Mouse (Mus musculus) heart, embryonic 10.5 days (tissue): ENCODE data around the gene Mien1. TPM values are rescaled to one million over a fixed set of nuclear protein-coding genes. Genes with fewer than 3 reads are reported as not detected.
A peak's percentile ranks its signal among the peaks of the same experiment; 100 is the strongest.

Experiments used
- DNase-seq: peaks from one replicate; pipeline ENCODE4 v3.0.0-alpha.2; 2017; ENCODE audit warnings: low spot score
- H3K27ac ChIP-seq: fragments of 300-500 bp; sonication (generic); 2 replicates; pipeline ENCODE4 v1.5.1; 2016; ENCODE audit warnings: mild to moderate bottlenecking
- H3K27me3 ChIP-seq: fragments of 300-500 bp; sonication (generic); 2 replicates; pipeline ENCODE4 v1.6.1; 2016; ENCODE audit warnings: mild to moderate bottlenecking; ENCODE audit not compliant: poor library complexity, insufficient read depth, severe bottlenecking
- H3K36me3 ChIP-seq: fragments of 300-500 bp; sonication (generic); 2 replicates; pipeline ENCODE4 v1.6.1; 2016; ENCODE audit warnings: mild to moderate bottlenecking, moderate library complexity
- H3K4me1 ChIP-seq: fragments of 300-500 bp; sonication (generic); 2 replicates; pipeline ENCODE4 v1.6.1; 2016; ENCODE audit warnings: mild to moderate bottlenecking
- H3K4me3 ChIP-seq: fragments of 300-500 bp; sonication (generic); 2 replicates; pipeline ENCODE4 v1.5.1; 2016; ENCODE audit warnings: mild to moderate bottlenecking, moderate library complexity
- H3K9me3 ChIP-seq: fragments of 300-500 bp; sonication (generic); 2 replicates; pipeline ENCODE4 v1.6.1; 2016; ENCODE audit warnings: mild to moderate bottlenecking, moderate library complexity
- WGBS: fragments of 180-500 bp; shearing (Covaris S2); methylation state at CpG from one replicate; pipeline ENCODE4 v1.1.7; 2016; 5-methylcytosine and 5-hydroxymethylcytosine counted together
- polyA plus RNA-seq: library from polyadenylated mRNA; unstranded; fragments of >200 nt; fragmentation: Nextera tagmentation; extraction: Ambion mirVana; gene quantifications from 2 replicates; pipeline ENCODE4 v1.2.1, GENCODE M21; 2016

Gene Mien1
- polyA plus RNA-seq, 1 experiment from 2014 or later, result 98.9 TPM

DNA sequence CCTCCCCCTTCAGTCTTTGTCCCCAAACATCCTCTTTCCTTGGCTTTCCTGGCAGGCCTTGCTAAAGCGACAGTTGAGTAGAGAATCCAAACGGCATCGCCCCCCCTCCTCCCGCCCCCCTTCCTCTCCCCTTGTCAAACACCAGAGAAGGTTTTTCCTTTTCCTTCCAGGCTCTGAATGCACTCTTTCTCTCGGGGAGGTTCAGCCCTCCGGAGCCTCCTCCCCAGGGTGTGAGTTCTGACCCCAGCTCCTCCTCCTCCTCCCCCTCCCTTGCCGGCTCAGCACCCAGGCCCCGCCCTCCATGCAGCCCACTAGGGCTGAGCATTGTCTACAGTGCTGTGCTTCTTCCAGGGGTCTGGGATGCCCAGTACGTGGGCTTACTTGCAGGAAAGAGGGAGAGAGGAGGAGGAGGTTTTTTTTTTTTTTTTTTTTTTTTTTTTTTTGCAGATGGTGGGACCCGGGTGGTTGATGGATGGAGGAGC is 29.4 kb downstream of the Mien1 start:
- no peaks in the 10 kb centered on the region for H3K9me3 ChIP-seq
- peak overlapping the region; percentile 84 for H3K27ac ChIP-seq
- DNase-seq, result no peak
- 0 out of 2 replicates have a peak, but pooled peaks cover under 1% of the 10 kb centered on the region for H3K36me3 ChIP-seq
- H3K27me3 ChIP-seq, result peaks cover 9% of the 10 kb centered on the region; the same call in 1 of the 2 replicates
- 5% methylated on average over 10 of the region's 10 CpGs for WGBS
- peak overlapping the region; percentile 43 for H3K4me3 ChIP-seq
- H3K4me1 ChIP-seq, result peaks cover 47% of the 10 kb centered on the region

DNA sequence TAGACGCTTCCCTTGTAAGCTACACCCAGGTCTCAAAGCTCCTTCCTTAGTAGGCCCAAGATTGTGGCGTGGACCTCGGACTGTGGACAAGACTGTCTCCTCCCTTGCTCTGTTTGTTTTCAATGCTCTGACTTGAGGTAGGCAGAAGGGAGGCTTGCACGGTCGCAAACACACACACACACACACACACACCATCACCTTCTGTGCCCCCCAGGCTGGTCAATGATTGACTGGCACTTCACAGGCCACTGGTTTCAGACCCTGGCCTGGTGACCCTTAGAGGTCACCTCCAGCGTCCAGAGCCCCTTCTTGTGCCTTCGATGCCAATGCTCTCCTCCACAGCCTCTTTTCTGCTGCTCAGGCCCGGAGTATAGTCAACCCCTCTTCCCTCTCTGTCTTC is 29.9 kb downstream of the Mien1 start:
- H3K27me3 ChIP-seq, result peaks cover 9% of the 10 kb centered on the region; the same call in 1 of the 2 replicates
- no peaks in the 10 kb centered on the region for H3K9me3 ChIP-seq
- no peaks in the 10 kb centered on the region for H3K36me3 ChIP-seq
- peaks cover 42% of the 10 kb centered on the region for H3K4me1 ChIP-seq
- WGBS, result 61% methylated on average over 8 of the region's 8 CpGs
- peak overlapping the region; percentile 43 for H3K4me3 ChIP-seq
- H3K27ac ChIP-seq, result peak overlapping the region; percentile 84
- DNase-seq, result no peak

DNA sequence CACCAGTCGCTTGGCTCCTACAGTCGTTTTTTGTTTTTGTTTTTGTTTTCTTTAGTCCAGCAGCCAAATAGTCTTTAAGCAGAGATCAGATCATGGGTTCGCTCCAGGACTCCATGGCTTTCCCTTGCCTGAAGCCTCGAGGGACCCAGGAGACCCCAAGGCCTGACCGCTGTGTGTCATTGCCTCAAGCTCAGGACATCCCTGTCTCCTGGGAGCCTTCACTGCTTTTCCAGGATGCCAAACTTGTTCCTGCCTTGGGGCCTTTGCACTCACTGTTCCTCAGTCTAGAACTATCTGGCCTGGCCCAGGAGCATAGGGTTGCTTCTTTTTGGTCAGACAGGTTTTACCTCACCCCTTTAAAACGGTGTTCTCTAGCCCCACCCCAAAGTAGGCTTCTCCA is 32.2 kb downstream of the Mien1 start:
- H3K36me3 ChIP-seq, result no peaks in the 10 kb centered on the region
- peaks cover 24% of the 10 kb centered on the region for H3K4me1 ChIP-seq
- no peak for DNase-seq
- H3K27me3 ChIP-seq, result peaks cover 9% of the 10 kb centered on the region
- H3K4me3 ChIP-seq, result no peak overlapping the region
- 74% methylated on average over 6 of the region's 6 CpGs for WGBS
- H3K9me3 ChIP-seq, result no peaks in the 10 kb centered on the region
- no peak overlapping the region for H3K27ac ChIP-seq

GRCm38 (mm10) chr11:98400816-98401215 is 38.0 kb downstream of the Mien1 start:
- peak overlapping the region; percentile 83 for H3K4me3 ChIP-seq
- DNase-seq, result no peak
- H3K27ac ChIP-seq, result peak overlapping the region; percentile 98
- H3K9me3 ChIP-seq, result no peaks in the 10 kb centered on the region
- H3K27me3 ChIP-seq, result no peaks in the 10 kb centered on the region; the same call in 1 of the 2 replicates
- H3K4me1 ChIP-seq, result peaks cover 32% of the 10 kb centered on the region
- peaks cover 11% of the 10 kb centered on the region for H3K36me3 ChIP-seq
- 62% methylated on average over 3 of the region's 3 CpGs for WGBS

DNA sequence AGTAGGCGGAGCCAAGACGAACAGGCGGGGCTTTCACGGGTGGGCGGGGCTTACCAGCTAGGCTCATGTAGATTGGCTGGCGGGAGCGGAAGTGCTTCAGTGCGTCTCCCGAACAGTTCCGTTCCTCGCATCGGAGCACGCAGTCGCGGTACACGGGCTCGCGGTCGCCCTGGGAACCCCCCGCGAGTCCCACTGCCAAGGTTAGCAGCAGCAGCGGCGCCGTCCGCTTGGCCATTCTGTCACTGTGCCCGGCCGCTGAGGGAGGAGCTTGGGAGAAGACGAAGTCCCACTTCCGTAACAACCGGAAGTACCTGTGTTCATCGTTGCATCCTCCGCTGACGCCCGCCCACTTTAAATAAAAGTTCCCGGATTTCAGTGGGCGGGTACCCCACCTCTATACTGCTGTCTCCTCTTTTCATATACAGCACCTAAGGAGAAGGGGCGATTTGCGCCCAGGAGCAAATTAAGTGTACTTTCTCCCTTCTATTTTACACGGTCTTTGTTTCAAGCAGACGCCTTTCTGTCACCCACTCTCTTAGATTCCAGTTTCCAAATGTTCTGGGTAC is 38.5 kb downstream of the Mien1 start, which contains the start of gene Pgap3:
Pgap3 (minus strand) TSS at position 330 of the 566 bp plus-strand sequence.
- peaks cover 34% of the 10 kb centered on the region for H3K4me1 ChIP-seq
- WGBS, result under 1% methylated on average over 40 of the region's 40 CpGs
- DNase-seq, result peak; percentile 96
- peak within 1 kb of the TSS; percentile 98 for H3K27ac ChIP-seq
- H3K4me3 ChIP-seq, result peak within 1 kb of the TSS; percentile 83
- H3K36me3 ChIP-seq, result peaks cover 11% of the 10 kb centered on the region
- no peaks in the 10 kb centered on the region for H3K9me3 ChIP-seq
- no peaks in the 10 kb centered on the region; the same call in 1 of the 2 replicates for H3K27me3 ChIP-seq

DNA sequence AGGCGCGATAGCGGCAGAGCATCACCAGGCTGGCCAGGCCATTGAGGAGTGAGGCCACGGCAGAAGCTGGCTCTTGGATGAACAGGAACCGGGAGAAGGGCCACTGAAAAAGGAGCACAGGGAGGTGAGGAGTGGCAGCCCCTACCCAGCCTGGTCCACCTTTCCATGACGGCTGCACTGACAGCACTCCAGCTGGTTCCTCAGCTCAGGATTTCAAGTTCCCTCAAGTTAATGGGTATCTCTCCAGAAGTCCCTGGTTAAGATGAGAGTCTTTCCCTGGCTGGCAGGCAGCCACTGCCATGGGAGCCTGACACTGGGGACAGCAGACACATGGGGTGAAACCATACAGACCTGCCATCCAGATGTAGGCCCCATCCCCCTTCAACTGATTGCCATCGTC is 40.8 kb downstream of the Mien1 start:
- 92% methylated on average over 7 of the region's 7 CpGs for WGBS
- Histone ChIP-seq H3K27me3 (no peaks in the 10 kb centered on the region; the same call in 1 of the 2 replicates), H3K36me3 (peaks cover 11% of the 10 kb centered on the region), H3K4me1 (peaks cover 57% of the 10 kb centered on the region), H3K4me3 (no peak overlapping the region), H3K27ac (peak overlapping the region; percentile 98), H3K9me3 (no peaks in the 10 kb centered on the region)
- DNase-seq, result no peak

DNA sequence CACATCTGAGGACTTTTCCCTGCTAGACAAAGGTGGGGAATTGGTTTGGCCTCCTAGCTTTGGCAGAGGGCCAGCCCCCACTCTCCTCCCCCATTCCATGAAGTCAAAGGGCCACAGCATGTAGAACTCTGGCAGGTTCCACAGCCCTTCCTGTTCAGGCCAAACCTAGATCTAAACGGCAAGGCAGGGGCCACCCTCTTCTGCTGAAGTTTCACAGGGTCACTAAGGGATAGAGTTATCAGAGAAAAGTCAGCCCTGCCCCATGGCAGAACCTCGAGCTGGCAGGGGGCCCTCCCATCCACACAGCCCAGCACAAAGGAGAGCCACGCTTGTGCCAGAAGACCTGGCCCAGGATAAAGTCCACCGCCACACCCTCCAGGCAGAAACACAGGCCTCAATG is 43.8 kb downstream of the Mien1 start:
- H3K4me3 ChIP-seq, result no peak overlapping the region
- no peaks in the 10 kb centered on the region for H3K9me3 ChIP-seq
- H3K27ac ChIP-seq, result peak overlapping the region; percentile 91
- no peak for DNase-seq
- WGBS, result 49% methylated on average over 4 of the region's 4 CpGs
- H3K36me3 ChIP-seq, result peaks cover 11% of the 10 kb centered on the region
- peaks cover 24% of the 10 kb centered on the region for H3K27me3 ChIP-seq
- peaks cover 77% of the 10 kb centered on the region for H3K4me1 ChIP-seq

DNA sequence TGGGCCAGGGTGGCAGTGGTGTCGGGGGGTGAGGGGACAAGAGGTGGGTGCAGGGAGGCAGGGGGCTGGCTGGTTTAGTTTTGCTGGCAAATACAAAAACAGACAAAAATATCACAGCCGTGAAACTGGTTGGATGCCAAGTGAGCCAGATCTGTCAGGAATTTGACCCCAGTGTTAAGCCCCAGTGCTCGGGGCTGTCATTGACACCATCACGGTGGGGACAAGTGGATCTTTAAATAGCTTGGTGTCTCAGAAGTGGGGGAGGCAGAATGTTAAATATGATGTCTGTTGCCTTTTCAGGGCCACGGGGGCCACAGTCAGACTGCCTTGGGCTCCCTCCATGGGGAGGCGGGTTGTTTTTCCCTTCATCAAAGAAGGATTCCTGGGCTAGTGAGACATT is 44.5 kb downstream of the Mien1 start:
- Histone ChIP-seq H3K4me1 (peaks cover 77% of the 10 kb centered on the region), H3K27ac (peak overlapping the region; percentile 91)

DNA sequence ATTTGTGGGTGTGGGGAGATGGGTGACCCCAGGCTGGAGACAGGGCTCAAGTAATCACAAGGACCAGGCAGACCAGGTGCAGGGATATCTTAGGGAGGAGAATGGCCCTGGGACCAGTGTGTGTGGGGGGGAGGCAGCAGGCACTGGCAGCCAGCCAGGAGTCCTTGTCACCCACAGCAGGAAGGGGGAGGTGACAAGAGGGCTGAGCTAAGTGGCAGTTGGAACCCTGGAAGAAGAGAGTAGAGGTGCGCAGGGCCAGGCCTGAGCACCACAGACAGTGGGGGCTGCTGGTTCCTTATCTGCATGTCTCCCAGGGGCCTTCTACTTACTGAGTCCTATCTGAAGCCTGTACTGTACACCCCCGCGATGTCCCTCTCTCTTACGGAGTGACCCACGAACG is 45.5 kb downstream of the Mien1 start:
- Histone ChIP-seq H3K9me3 (no peaks in the 10 kb centered on the region), H3K4me1 (peaks cover 87% of the 10 kb centered on the region), H3K4me3 (peak overlapping the region; percentile 19; the same call in 1 of the 2 replicates), H3K27me3 (peaks cover 39% of the 10 kb centered on the region), H3K27ac (peak overlapping the region; percentile 91), H3K36me3 (peaks cover 11% of the 10 kb centered on the region)
- WGBS, result 20% methylated on average over 6 of the region's 6 CpGs
- peak; percentile 91 for DNase-seq

More for the DNA sequence above, 44.5 kb downstream of the Mien1 start:
- 20% methylated on average over 6 of the region's 6 CpGs for WGBS
- H3K36me3 ChIP-seq, result peaks cover 11% of the 10 kb centered on the region
- DNase-seq, result peak; percentile 90
- peak overlapping the region; percentile 28 for H3K4me3 ChIP-seq
- peaks cover 31% of the 10 kb centered on the region for H3K27me3 ChIP-seq
- H3K9me3 ChIP-seq, result no peaks in the 10 kb centered on the region

DNA sequence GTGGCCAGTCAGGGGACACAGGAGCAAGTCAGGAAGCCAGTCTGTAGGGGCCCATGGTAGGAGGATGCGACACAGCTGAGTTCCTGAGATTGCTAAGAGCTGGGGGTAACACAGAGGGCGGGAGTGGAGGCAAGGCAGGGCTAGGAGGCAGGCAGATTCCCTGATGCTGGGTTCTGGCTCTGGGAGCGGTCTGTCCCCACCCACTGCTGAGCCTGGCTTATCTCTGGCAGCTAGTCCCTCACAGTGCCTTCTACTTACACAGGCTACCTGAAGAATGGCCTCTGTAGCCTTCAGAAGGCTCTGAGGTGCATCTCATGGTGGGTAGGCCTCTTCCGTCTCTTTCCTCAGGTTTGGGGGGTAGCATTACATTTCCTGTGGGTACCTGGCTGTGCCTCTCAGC is 46.1 kb downstream of the Mien1 start:
- Histone ChIP-seq H3K27ac (peak overlapping the region; percentile 91), H3K4me1 (peaks cover 91% of the 10 kb centered on the region), H3K4me3 (peak overlapping the region; percentile 39), H3K9me3 (no peaks in the 10 kb centered on the region), H3K36me3 (peaks cover 9% of the 10 kb centered on the region), H3K27me3 (peaks cover 46% of the 10 kb centered on the region)
- DNase-seq, result no peak
- WGBS, result 13% methylated on average over 4 of the region's 4 CpGs

DNA sequence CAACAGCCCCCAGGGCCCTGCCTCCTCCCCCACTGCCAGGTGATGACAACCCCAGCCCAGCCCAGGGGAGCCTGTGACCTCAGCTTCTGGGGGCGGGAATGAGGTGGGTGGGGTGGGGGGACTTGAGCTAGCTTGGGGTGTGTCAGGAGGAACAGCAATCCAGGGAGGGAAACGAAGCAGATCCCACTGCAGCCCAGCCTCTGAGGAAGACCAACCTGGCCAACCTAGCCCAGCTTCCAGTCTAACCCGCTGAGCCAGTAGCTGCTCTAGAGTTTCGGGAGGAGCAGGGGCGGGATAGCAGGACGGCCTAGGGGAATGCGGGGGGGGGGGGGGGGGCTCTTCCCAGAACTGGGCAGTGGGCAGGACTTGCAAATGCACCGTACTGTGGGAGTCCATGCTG is 46.8 kb downstream of the Mien1 start:
- Histone ChIP-seq H3K27me3 (peaks cover 52% of the 10 kb centered on the region), H3K36me3 (0 out of 2 replicates have a peak, but pooled peaks cover 7% of the 10 kb centered on the region), H3K9me3 (no peaks in the 10 kb centered on the region), H3K4me3 (peak overlapping the region; percentile 39), H3K27ac (peak overlapping the region; percentile 91), H3K4me1 (peaks cover 95% of the 10 kb centered on the region)
- WGBS, result 5% methylated on average over 8 of the region's 8 CpGs
- no peak for DNase-seq

GRCm38 (mm10) chr11:98390141-98390540 is 48.6 kb downstream of the Mien1 start:
- 0 out of 2 replicates have a peak, but pooled peaks cover 2% of the 10 kb centered on the region for H3K36me3 ChIP-seq
- H3K27ac ChIP-seq, result peak overlapping the region; percentile 91
- H3K27me3 ChIP-seq, result peaks cover 71% of the 10 kb centered on the region
- peaks cover 100% of the 10 kb centered on the region for H3K4me1 ChIP-seq
- WGBS, result 69% methylated on average over 12 of the region's 12 CpGs
- H3K4me3 ChIP-seq, result no peak overlapping the region
- no peak for DNase-seq
- no peaks in the 10 kb centered on the region for H3K9me3 ChIP-seq

DNA sequence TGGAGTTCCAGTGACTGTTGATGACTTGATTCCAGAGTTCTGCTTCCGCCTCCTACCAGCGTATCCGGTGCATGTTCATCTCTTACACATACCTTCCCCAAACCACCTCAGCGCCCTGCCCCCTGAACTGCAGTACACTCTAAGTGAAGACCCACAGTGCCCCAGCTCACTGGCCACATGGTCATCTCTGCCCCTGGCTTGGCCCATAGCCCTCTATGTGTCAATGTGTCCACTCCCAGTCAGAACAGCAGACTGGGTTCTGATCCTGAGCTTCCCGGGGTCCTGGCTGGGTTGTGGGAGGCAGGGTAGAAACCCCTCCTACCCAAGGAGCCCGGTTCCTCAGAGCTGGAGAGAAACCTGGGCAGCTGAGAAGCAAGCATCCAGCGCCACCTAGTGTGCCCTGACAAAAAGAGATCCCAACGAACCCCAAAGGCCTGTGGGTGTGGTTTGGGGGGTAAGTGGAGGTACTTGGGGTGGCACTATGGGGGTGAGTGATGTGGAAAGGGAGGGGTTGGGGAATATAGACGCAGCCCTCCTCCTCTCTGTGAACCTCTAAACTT is 49.5 kb downstream of the Mien1 start:
- Histone ChIP-seq H3K27ac (peak overlapping the region; percentile 91; the same call in 1 of the 2 replicates), H3K4me3 (no peak overlapping the region; the same call in 1 of the 2 replicates), H3K36me3 (0 out of 2 replicates have a peak, but pooled peaks cover 2% of the 10 kb centered on the region), H3K27me3 (peaks cover 79% of the 10 kb centered on the region), H3K9me3 (no peaks in the 10 kb centered on the region), H3K4me1 (peaks cover 100% of the 10 kb centered on the region)
- 18% methylated on average over 9 of the region's 9 CpGs for WGBS
- no peak for DNase-seq
